Mouse (Mus musculus) inflammation-experienced regulatory T-cells, adult 6 months (primary cell): ENCODE measurements around the gene Olfr62. TPM values are rescaled to one million over a fixed set of nuclear protein-coding genes. Genes with fewer than 3 reads are reported as not detected.
A peak's percentile ranks its signal among the peaks of the same experiment; 100 is the strongest.

Experiments
- ATAC-seq: one replicate; pipeline ENCODE4 v1.8.0; 2017
- polyA plus RNA-seq, 3 experiments: library from polyadenylated mRNA; unstranded; fragments of 100-300 nt; shearing (Covaris generic); gene quantifications; one replicate each; pipeline ENCODE4 v1.2.1; 2017

Gene Olfr62
- not detected for polyA plus RNA-seq

- ATAC-seq: no peak
Measured at GRCm38 (mm10) chr4:118658652-118659051, at the start of gene Olfr62. Gene Olfr62, plus strand, starts transcription at chr4:118658952.

GRCm38 (mm10) chr4:118609836-118610235 is 48.9 kb upstream of the Olfr62 start:
- ATAC-seq: no peak

GRCm38 (mm10) chr4:118612619-118613018 is 46.1 kb upstream of the Olfr62 start:
- ATAC-seq: no peak

- no peak for ATAC-seq
Measured at GRCm38 (mm10) chr4:118615412-118615811, 43.3 kb upstream of the Olfr62 start.

GRCm38 (mm10) chr4:118620279-118620966 is 38.3 kb upstream of the Olfr62 start, which contains the start of the genes Cfap57 and Ebna1bp2:
Gene Cfap57, minus strand, starts transcription at chr4:118620777.
Gene Ebna1bp2, plus strand, starts transcription at chr4:118620799.
- peak; percentile 97 for ATAC-seq

- peak; percentile 39 for ATAC-seq
Measured at GRCm38 (mm10) chr4:118620967-118621320, 37.8 kb upstream of the Olfr62 start.

- no peak for ATAC-seq
Measured at GRCm38 (mm10) chr4:118621781-118622180, 37.0 kb upstream of the Olfr62 start.

GRCm38 (mm10) chr4:118630261-118630660 is 28.5 kb upstream of the Olfr62 start:
- ATAC-seq: no peak

- ATAC-seq: no peak
Measured at GRCm38 (mm10) chr4:118642346-118643190, 16.2 kb upstream of the Olfr62 start.

- ATAC-seq: no peak
Measured at GRCm38 (mm10) chr4:118645234-118645633, 13.5 kb upstream of the Olfr62 start.

- ATAC-seq: no peak
Measured at GRCm38 (mm10) chr4:118687086-118687485, 28.3 kb downstream of the Olfr62 start.

- ATAC-seq: no peak
Measured at GRCm38 (mm10) chr4:118692412-118692973, 33.7 kb downstream of the Olfr62 start, which contains the start of gene Olfr1342. Gene Olfr1342, minus strand, starts transcription at chr4:118692756.

GRCm38 (mm10) chr4:118693812-118694211 is 35.1 kb downstream of the Olfr62 start:
- ATAC-seq: no peak

- no peak for ATAC-seq
Measured at GRCm38 (mm10) chr4:118703223-118703622, 44.5 kb downstream of the Olfr62 start, which contains the start of gene Olfr1341. Gene Olfr1341, plus strand, starts transcription at chr4:118703523.

- ATAC-seq: no peak
Measured at GRCm38 (mm10) chr4:118708086-118708485, 49.3 kb downstream of the Olfr62 start.

- no peak for ATAC-seq
Measured at GRCm38 (mm10) chr4:118711656-118712055, 52.9 kb downstream of the Olfr62 start.

Other genes starting within 250 kb of the Olfr62 start
- 10 to 100 TPM in 2 of 3 experiments, 1 to 10 TPM in 1; 9.1 to 20.5 (median 11.9) TPM for gene Szt2, start 249.7 kb upstream of the Olfr62 start, polyA plus RNA-seq
- 100 to 1,000 TPM; 121 to 123 (median 123) TPM for gene Med8, start 249.6 kb upstream of the Olfr62 start, polyA plus RNA-seq
- 100 to 1,000 TPM; 114 to 166 (median 116) TPM for gene Elovl1, start 230.9 kb upstream of the Olfr62 start, polyA plus RNA-seq
- 10 to 100 TPM in 1 of 3 experiments, 1 to 10 TPM in 2; 2.3 to 24.5 (median 4.6) TPM for gene Cdc20, start 221.6 kb upstream of the Olfr62 start, polyA plus RNA-seq
- not detected for gene Mpl, start 201.4 kb upstream of the Olfr62 start, polyA plus RNA-seq
- gene Tie1, start 168.9 kb upstream of the Olfr62 start, polyA plus RNA-seq: not detected
- gene 2610528J11Rik, start 132.0 kb upstream of the Olfr62 start, polyA plus RNA-seq: not detected
- not detected for gene Tmem125, start 114.9 kb upstream of the Olfr62 start, polyA plus RNA-seq
- gene Cfap57, start 38.2 kb upstream of the Olfr62 start, polyA plus RNA-seq: under 1 TPM in 1 of 3 experiments, not detected in 2; 0.09 TPM
- gene Ebna1bp2, start 38.2 kb upstream of the Olfr62 start, polyA plus RNA-seq: 100 to 1,000 TPM; 160 to 179 (median 172) TPM
- gene Olfr1342, start 33.8 kb downstream of the Olfr62 start, polyA plus RNA-seq: not detected
- gene Olfr1341, start 44.6 kb downstream of the Olfr62 start, polyA plus RNA-seq: not detected
- not detected for gene Olfr1340, start 61.2 kb downstream of the Olfr62 start, polyA plus RNA-seq
- not detected for gene Olfr1339, start 73.2 kb downstream of the Olfr62 start, polyA plus RNA-seq
- gene Olfr1338, start 99.8 kb downstream of the Olfr62 start, polyA plus RNA-seq: not detected
- not detected for gene Olfr1337, start 123.6 kb downstream of the Olfr62 start, polyA plus RNA-seq
- gene Olfr1335, start 151.0 kb downstream of the Olfr62 start, polyA plus RNA-seq: not detected
- gene Olfr1333, start 177.3 kb downstream of the Olfr62 start, polyA plus RNA-seq: not detected
- not detected for gene Olfr1331, start 205.7 kb downstream of the Olfr62 start, polyA plus RNA-seq
- under 1 TPM in 1 of 3 experiments, not detected in 2; 0.11 TPM for gene Olfr1330, start 229.6 kb downstream of the Olfr62 start, polyA plus RNA-seq